Comparison of ENCODE assay signal across 8 mouse cellular contexts in genomic region chr5:122652506-122652905, GRCm38 (mm10). TPM values are rescaled to one million over a fixed set of nuclear protein-coding genes. Genes with fewer than 3 reads are reported as not detected.
DNase-seq lines count a peak whose midpoint lies in the region; ATAC-seq and TF ChIP-seq lines count a peak whose summit lies in the region.

No protein-coding gene starts in this region.

- WGBS in forebrain, embryonic 15.5 days: 83% methylated on average over 7 of the region's 7 CpGs
- WGBS in lung, adult 2 months: 58% methylated on average over 7 of the region's 7 CpGs
- WGBS in embryonic facial prominence, embryonic 10.5 days: 79% methylated on average over 7 of the region's 7 CpGs

- no peak overlapping the region for H3K4me2 ChIP-seq in forebrain, embryonic 15.5 days (replicated peaks)

- TF ChIP-seq CTCF in lung, adult 2 months (IDR thresholded peaks at IDR 0.05; ENCODE audit: insufficient read depth, low read length): no peak

- H3K27me3 ChIP-seq in forebrain, embryonic 15.5 days: no peaks in the 10 kb centered on the region
- H3K27me3 ChIP-seq in embryonic facial prominence, embryonic 10.5 days (replicated peaks; ENCODE audit: low read depth, poor library complexity, severe bottlenecking): peaks cover 3% of the 10 kb centered on the region; the same call in 1 of the 2 replicates

- peaks cover 15% of the 10 kb centered on the region for H3K4me1 ChIP-seq in forebrain, embryonic 15.5 days
- H3K4me1 ChIP-seq in lung, adult 2 months (ENCODE audit: control insufficient read depth, insufficient read depth, low read length): peaks cover 2% of the 10 kb centered on the region
- peaks cover 22% of the 10 kb centered on the region for H3K4me1 ChIP-seq in embryonic facial prominence, embryonic 10.5 days

- no peak for DNase-seq in frontal cortex, postnatal 25 days (ENCODE audit: low spot score in 2 of 2)
- no peak for DNase-seq in lung, adult 2 months
- no peak for DNase-seq in frontal cortex, postnatal 14 days (ENCODE audit: low spot score in 2 of 2)
- no peak for DNase-seq in embryonic facial prominence, embryonic 10.5 days (ENCODE audit: low spot score)

- H3K36me3 ChIP-seq in forebrain, embryonic 15.5 days: no peaks in the 10 kb centered on the region
- H3K36me3 ChIP-seq in embryonic facial prominence, embryonic 10.5 days (replicated peaks): no peaks in the 10 kb centered on the region; the same call in 1 of the 2 replicates

- no peaks in the 10 kb centered on the region for H3K9me3 ChIP-seq in forebrain, embryonic 15.5 days
- H3K9me3 ChIP-seq in embryonic facial prominence, embryonic 10.5 days: no peaks in the 10 kb centered on the region

- H3K9ac ChIP-seq in forebrain, embryonic 15.5 days (replicated peaks): no peak overlapping the region

- peak overlapping the region; percentile 75 for H3K27ac ChIP-seq in forebrain, embryonic 15.5 days (replicated peaks)
- no peak overlapping the region for H3K27ac ChIP-seq in embryonic facial prominence, embryonic 10.5 days (replicated peaks)

- H3K4me3 ChIP-seq in forebrain, embryonic 15.5 days: no peak overlapping the region
- no peak overlapping the region for H3K4me3 ChIP-seq in lung, adult 2 months (replicated peaks; ENCODE audit: extremely low read depth, low read depth, low read length)
- H3K4me3 ChIP-seq in embryonic facial prominence, embryonic 10.5 days: no peak overlapping the region

- TF ChIP-seq POLR2A in lung, adult 2 months (IDR thresholded peaks at IDR 0.05; ENCODE audit: borderline replicate concordance, extremely low read depth, low read depth, low read length): no peak

- ATAC-seq in frontal cortex, adult (ENCODE audit: low TSS enrichment): peak; percentile 21; the same call in 1 of the 2 replicates
- ATAC-seq in CD4-positive, CD25-positive, alpha-beta regulatory T cell, adult 4 months: peak; percentile 53
- ATAC-seq in forebrain, embryonic 15.5 days (replicated peaks): no peak
- peak; percentile 66 for ATAC-seq in megakaryocyte, adult 5-6 weeks (ENCODE audit: poor library complexity, severe bottlenecking)

RNA-seq across cellular contexts. Expression of gene P2rx7, which starts 8.8 kb away (rescaled TPM):
- polyA plus RNA-seq in CD4-positive, CD25-positive, alpha-beta regulatory T cell, adult 4 months (2017; shearing (Covaris generic)): 100 to 1,000 TPM in 1 of 2 experiments, 10 to 100 TPM in 1; 64.6 to 103 TPM
- 1.4 and 1.8 TPM in 2 replicates for polyA plus RNA-seq in forebrain, embryonic 15.5 days (2015; fragmentation: Nextera tagmentation; extraction: Ambion mirVana)
- total RNA-seq in megakaryocyte, adult 5-6 weeks (2015): 35.5 and 35.6 TPM in 2 replicates
- 61.2 and 76.5 TPM in 2 replicates for total RNA-seq in megakaryocyte, adult 5-6 weeks (2017)
- 36.5 and 53.2 TPM in 2 replicates for polyA plus RNA-seq in lung, adult 2 months (2012; rRNA removed)
- polyA plus RNA-seq in embryonic facial prominence, embryonic 10.5 days (2016; fragmentation: Nextera tagmentation; extraction: Ambion mirVana): 0.30 and 0.35 TPM in 2 replicates

RNA-seq across cellular contexts. Expression of gene Ift81, which starts 38.2 kb away (rescaled TPM):
- 1 to 10 TPM; 6.6 to 7.8 TPM for polyA plus RNA-seq in CD4-positive, CD25-positive, alpha-beta regulatory T cell, adult 4 months (2017; shearing (Covaris generic))
- polyA plus RNA-seq in forebrain, embryonic 15.5 days (2015; fragmentation: Nextera tagmentation; extraction: Ambion mirVana): 64.3 and 67.0 TPM in 2 replicates
- 4.9 and 6.2 TPM in 2 replicates for total RNA-seq in megakaryocyte, adult 5-6 weeks (2015)
- 3.7 and 3.8 TPM in 2 replicates for total RNA-seq in megakaryocyte, adult 5-6 weeks (2017)
- 2.6 and 6.7 TPM in 2 replicates for polyA plus RNA-seq in lung, adult 2 months (2012; rRNA removed)
- polyA plus RNA-seq in embryonic facial prominence, embryonic 10.5 days (2016; fragmentation: Nextera tagmentation; extraction: Ambion mirVana): 40.3 and 50.2 TPM in 2 replicates

RNA-seq across cellular contexts. Expression of gene P2rx4, which starts 54.8 kb away (rescaled TPM):
- 10 to 100 TPM; 41.2 to 68.7 TPM for polyA plus RNA-seq in CD4-positive, CD25-positive, alpha-beta regulatory T cell, adult 4 months (2017; shearing (Covaris generic))
- polyA plus RNA-seq in forebrain, embryonic 15.5 days (2015; fragmentation: Nextera tagmentation; extraction: Ambion mirVana): 8.8 and 9.4 TPM in 2 replicates
- 29.9 and 34.3 TPM in 2 replicates for total RNA-seq in megakaryocyte, adult 5-6 weeks (2015)
- 19.6 and 25.2 TPM in 2 replicates for total RNA-seq in megakaryocyte, adult 5-6 weeks (2017)
- polyA plus RNA-seq in lung, adult 2 months (2012; rRNA removed): 87.8 and 112 TPM in 2 replicates
- 5.1 and 6.5 TPM in 2 replicates for polyA plus RNA-seq in embryonic facial prominence, embryonic 10.5 days (2016; fragmentation: Nextera tagmentation; extraction: Ambion mirVana)

Comparison
In these comparisons a context has a peak if more than half of its experiments do, and no peak if none do; other contexts are left out.
1. RNA of gene P2rx7, which starts 8.8 kb away (polyA plus RNA-seq): 64.6 to 103 TPM in CD4-positive, CD25-positive, alpha-beta regulatory T cell, adult 4 months and 36.5 to 53.2 TPM in lung, adult 2 months; 1.4 to 1.8 TPM in forebrain, embryonic 15.5 days and 0.30 to 0.35 TPM in embryonic facial prominence, embryonic 10.5 days; every median in the first group is over 10 times any median in the second.